Mouse (Mus musculus): ENCODE measurements around the gene Adam19. TPM values are rescaled to one million over a fixed set of nuclear protein-coding genes. Genes with fewer than 3 reads are reported as not detected.

Adam19 gene
- 11.3 and 12.2 TPM in 2 replicates for polyA plus RNA-seq (2015; fragmentation: Nextera tagmentation; extraction: Ambion mirVana)

- Histone ChIP-seq H3K9ac (peak within 1 kb of the TSS; percentile 70), H3K9me3 (no peaks in the 10 kb centered on the region), H3K4me2 (peak within 1 kb of the TSS; percentile 69), H3K4me1 (peaks cover 19% of the 10 kb centered on the region), H3K36me3 (replicated peaks) (no peaks in the 10 kb centered on the region), H3K27ac (peak within 1 kb of the TSS; percentile 90), H3K27me3 (replicated peaks) (no peaks in the 10 kb centered on the region), H3K4me3 (peak within 1 kb of the TSS; percentile 71)
- under 1% methylated on average over 51 of the region's 51 CpGs for WGBS
- peak; percentile 88 for ATAC-seq (replicated peaks)
These were observed at the start of gene Adam19 for GRCm38 (mm10) chr11:46055896-46056769. Adam19 (plus strand) TSS chr11:46055992.

DNA sequence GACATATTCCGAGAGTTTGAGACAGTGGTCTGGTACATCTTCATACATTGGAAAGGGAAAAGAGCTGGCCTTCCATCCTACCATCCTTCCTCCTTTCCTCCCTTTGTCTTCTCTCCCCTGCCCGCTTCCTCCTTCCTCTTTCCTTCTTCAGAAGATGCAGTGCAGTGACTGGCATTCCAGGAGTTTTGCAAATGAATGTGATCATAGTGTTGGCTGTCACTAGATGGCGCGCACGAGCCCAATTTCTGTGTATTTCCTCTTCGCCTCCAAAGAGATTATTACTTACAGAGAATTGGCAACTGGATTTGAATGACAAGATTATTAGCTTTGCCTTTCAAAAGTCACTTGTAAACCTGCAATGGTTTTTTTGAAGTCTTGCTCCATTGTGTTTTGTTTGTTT lies 39.7 kb upstream of the Adam19 start:
- Histone ChIP-seq H3K4me3 (no peak overlapping the region), H3K4me1 (no peaks in the 10 kb centered on the region), H3K36me3 (replicated peaks) (no peaks in the 10 kb centered on the region), H3K27ac (no peak overlapping the region), H3K27me3 (replicated peaks) (no peaks in the 10 kb centered on the region), H3K9ac (no peak overlapping the region), H3K4me2 (no peak overlapping the region), H3K9me3 (no peaks in the 10 kb centered on the region)
- 0 out of 2 replicates have a peak, but pooled peaks have one; percentile 27 for ATAC-seq (replicated peaks)
- 21% methylated on average over 6 of the region's 6 CpGs for WGBS

DNA sequence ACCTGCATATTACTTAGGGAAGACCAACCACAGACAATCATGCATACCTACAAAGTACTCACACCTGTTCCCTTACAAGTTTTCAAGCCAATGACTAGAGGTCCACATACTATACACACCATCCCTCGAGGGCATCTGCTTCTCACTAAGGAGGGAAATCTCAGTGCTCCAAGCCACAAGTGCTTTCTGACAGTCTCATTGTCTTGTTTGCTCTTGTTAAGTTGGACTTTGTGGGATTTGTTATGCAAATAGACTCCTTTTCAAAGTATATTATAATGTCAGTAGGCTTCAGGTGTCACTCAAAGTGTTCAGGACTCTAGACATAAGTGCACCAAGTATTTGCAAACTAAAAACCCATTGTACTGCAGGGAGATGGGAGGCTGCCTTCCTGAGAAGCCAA lies 35.5 kb upstream of the Adam19 start:
- H3K4me1 ChIP-seq = no peaks in the 10 kb centered on the region
- H3K27ac ChIP-seq = no peak overlapping the region
- H3K27me3 ChIP-seq (replicated peaks) = no peaks in the 10 kb centered on the region
- ATAC-seq (replicated peaks) = no peak
- no peaks in the 10 kb centered on the region for H3K9me3 ChIP-seq
- 46% methylated on average over 1 of the region's 1 CpGs for WGBS
- no peak overlapping the region for H3K9ac ChIP-seq
- no peak overlapping the region for H3K4me2 ChIP-seq
- no peaks in the 10 kb centered on the region for H3K36me3 ChIP-seq (replicated peaks)
- no peak overlapping the region for H3K4me3 ChIP-seq

DNA sequence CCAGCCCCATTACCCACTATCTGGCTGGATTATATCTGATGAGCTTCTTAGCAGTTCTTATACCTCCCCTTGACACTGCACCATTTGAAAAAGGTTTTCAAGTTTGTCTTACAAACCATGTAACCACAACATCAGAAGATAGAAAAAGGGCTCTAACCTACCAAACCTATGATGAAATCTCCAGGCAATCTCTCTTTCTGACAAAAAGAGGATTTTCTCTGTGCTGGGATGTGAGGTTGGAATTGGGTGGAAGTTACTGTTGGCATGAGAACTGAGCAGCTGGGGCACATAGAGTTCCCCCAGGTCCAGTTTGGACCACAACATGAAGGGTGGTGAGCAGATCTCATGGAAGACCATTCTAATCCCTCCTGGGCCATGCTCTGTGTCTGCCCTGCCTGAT lies 33.9 kb upstream of the Adam19 start:
- Histone ChIP-seq H3K27ac (no peak overlapping the region), H3K4me3 (no peak overlapping the region), H3K4me2 (no peak overlapping the region), H3K9me3 (no peaks in the 10 kb centered on the region), H3K4me1 (no peaks in the 10 kb centered on the region), H3K36me3 (replicated peaks) (no peaks in the 10 kb centered on the region), H3K9ac (no peak overlapping the region), H3K27me3 (replicated peaks) (no peaks in the 10 kb centered on the region)
- no peak for ATAC-seq (replicated peaks)

DNA sequence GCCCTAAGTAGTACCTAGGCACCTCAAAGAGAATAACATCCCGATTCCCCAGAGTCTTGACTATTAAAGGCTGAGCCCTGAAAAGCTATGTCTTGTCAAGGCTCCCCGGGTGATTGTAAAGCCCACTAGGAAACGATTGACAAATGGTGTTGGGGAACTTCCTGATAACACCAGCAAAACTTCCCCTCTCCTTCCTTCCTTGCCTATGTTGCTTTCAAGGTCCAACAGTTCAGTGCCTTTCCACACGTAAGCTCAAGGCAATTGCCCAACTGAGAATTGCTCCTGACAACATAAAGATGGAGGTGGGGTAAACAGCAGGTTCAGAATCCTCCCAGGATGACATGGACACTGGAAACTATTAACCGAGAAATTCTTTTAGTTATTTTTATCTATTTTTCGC lies 32.8 kb upstream of the Adam19 start:
- Histone ChIP-seq H3K4me2 (no peak overlapping the region), H3K4me3 (no peak overlapping the region), H3K36me3 (replicated peaks) (no peaks in the 10 kb centered on the region), H3K27ac (no peak overlapping the region), H3K9me3 (no peaks in the 10 kb centered on the region), H3K27me3 (replicated peaks) (no peaks in the 10 kb centered on the region), H3K4me1 (no peaks in the 10 kb centered on the region), H3K9ac (no peak overlapping the region)
- 83% methylated on average over 6 of the region's 6 CpGs for WGBS
- no peak for ATAC-seq (replicated peaks)

DNA sequence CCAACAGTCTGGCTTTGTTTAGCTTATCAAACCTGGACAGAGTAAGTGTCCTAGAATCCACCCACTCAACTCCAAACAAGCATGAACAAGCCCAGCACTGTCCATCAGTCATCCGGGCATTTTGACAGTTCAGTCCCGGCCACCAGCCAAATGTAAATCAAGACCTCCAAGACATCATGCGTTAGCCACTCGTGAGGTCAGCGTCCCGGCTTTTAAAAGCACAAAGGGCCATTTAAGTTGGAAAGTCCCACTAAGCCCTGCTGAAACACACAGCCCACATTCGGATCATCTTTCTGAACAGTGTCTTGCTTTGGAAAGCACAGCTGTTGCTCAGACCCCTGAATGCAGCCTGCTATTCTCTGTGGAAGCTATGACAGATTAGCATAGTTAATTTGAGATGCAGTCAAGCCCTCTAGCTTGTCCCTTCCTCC lies 29.8 kb upstream of the Adam19 start:
- Histone ChIP-seq H3K9me3 (no peaks in the 10 kb centered on the region), H3K36me3 (replicated peaks) (no peaks in the 10 kb centered on the region), H3K4me3 (no peak overlapping the region), H3K4me1 (peaks cover 11% of the 10 kb centered on the region; the same call in 1 of the 2 replicates), H3K27ac (no peak overlapping the region), H3K4me2 (no peak overlapping the region), H3K27me3 (replicated peaks) (no peaks in the 10 kb centered on the region), H3K9ac (no peak overlapping the region)
- 51% methylated on average over 7 of the region's 7 CpGs for WGBS
- ATAC-seq (replicated peaks) = no peak

- 88% methylated on average over 6 of the region's 6 CpGs for WGBS
- no peak overlapping the region for H3K9ac ChIP-seq
- ATAC-seq (replicated peaks) = no peak
- H3K36me3 ChIP-seq (replicated peaks) = no peaks in the 10 kb centered on the region
- H3K9me3 ChIP-seq = no peaks in the 10 kb centered on the region
- H3K27me3 ChIP-seq (replicated peaks) = no peaks in the 10 kb centered on the region
- peaks cover 11% of the 10 kb centered on the region; the same call in 1 of the 2 replicates for H3K4me1 ChIP-seq
- no peak overlapping the region for H3K4me2 ChIP-seq
- H3K27ac ChIP-seq = no peak overlapping the region
- H3K4me3 ChIP-seq = no peak overlapping the region
These were observed 27.6 kb upstream of the Adam19 start for GRCm38 (mm10) chr11:46027952-46028814.

- no peaks in the 10 kb centered on the region for H3K36me3 ChIP-seq (replicated peaks)
- WGBS = 77% methylated on average over 2 of the region's 2 CpGs
- H3K4me2 ChIP-seq = no peak overlapping the region
- H3K27me3 ChIP-seq (replicated peaks) = no peaks in the 10 kb centered on the region
- peaks cover 11% of the 10 kb centered on the region; the same call in 1 of the 2 replicates for H3K4me1 ChIP-seq
- H3K9me3 ChIP-seq = no peaks in the 10 kb centered on the region
- H3K27ac ChIP-seq = 0 out of 2 replicates have a peak overlapping the region, but pooled peaks have one; percentile 9
- H3K4me3 ChIP-seq = no peak overlapping the region
- no peak overlapping the region for H3K9ac ChIP-seq
- ATAC-seq (replicated peaks) = no peak
These were observed 26.3 kb upstream of the Adam19 start for GRCm38 (mm10) chr11:46029485-46029884.

DNA sequence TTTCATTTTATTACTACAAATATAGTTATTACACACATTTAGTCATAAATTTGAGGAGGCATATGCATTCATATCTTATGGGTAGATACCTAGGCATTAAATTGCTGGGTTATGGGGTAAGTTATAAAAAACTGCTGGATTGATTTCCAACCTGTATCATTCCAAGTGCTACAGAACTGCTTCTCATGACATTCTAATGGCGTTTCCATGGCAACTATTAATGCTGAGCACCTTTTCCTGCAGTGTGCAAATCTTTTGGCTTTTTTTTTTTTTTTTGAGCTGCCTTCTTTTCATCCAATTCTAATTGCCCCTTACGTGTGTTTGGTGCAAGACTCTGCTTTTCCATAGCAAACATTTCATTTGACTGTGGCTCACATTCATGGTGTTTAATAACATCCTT lies 25.8 kb upstream of the Adam19 start:
- Histone ChIP-seq H3K27ac (0 out of 2 replicates have a peak overlapping the region, but pooled peaks have one; percentile 28), H3K27me3 (replicated peaks) (no peaks in the 10 kb centered on the region), H3K9me3 (no peaks in the 10 kb centered on the region), H3K9ac (no peak overlapping the region), H3K4me3 (no peak overlapping the region), H3K4me2 (no peak overlapping the region), H3K36me3 (replicated peaks) (no peaks in the 10 kb centered on the region), H3K4me1 (peaks cover 11% of the 10 kb centered on the region; the same call in 1 of the 2 replicates)
- WGBS = 31% methylated on average over 2 of the region's 2 CpGs
- ATAC-seq (replicated peaks) = peak; percentile 58; the same call in 1 of the 2 replicates

DNA sequence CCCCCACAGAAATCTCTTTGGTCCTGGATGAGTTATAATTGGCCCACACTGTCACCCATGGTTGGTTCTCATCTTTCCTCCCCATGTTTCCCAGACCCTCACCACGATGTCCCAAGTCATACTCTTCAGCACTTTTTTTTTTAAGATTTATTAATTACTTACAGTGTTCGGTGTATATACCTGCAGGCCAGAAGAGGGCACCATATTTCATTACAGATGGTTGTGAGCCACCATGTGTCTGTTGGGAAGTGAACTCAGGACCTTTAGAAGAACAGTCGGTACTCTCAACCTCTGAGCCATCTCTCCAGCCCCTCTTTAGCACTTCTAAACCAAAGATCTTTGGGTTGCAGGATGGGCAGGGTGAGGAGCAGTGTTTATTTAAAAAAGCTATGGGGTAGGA lies 24.3 kb upstream of the Adam19 start:
- H3K9ac ChIP-seq = no peak overlapping the region
- no peaks in the 10 kb centered on the region for H3K9me3 ChIP-seq
- no peaks in the 10 kb centered on the region for H3K27me3 ChIP-seq (replicated peaks)
- no peak overlapping the region for H3K4me3 ChIP-seq
- H3K4me2 ChIP-seq = no peak overlapping the region
- 69% methylated on average over 3 of the region's 3 CpGs for WGBS
- H3K27ac ChIP-seq = no peak overlapping the region
- ATAC-seq (replicated peaks) = no peak
- no peaks in the 10 kb centered on the region for H3K36me3 ChIP-seq (replicated peaks)
- H3K4me1 ChIP-seq = peaks cover 11% of the 10 kb centered on the region; the same call in 1 of the 2 replicates

DNA sequence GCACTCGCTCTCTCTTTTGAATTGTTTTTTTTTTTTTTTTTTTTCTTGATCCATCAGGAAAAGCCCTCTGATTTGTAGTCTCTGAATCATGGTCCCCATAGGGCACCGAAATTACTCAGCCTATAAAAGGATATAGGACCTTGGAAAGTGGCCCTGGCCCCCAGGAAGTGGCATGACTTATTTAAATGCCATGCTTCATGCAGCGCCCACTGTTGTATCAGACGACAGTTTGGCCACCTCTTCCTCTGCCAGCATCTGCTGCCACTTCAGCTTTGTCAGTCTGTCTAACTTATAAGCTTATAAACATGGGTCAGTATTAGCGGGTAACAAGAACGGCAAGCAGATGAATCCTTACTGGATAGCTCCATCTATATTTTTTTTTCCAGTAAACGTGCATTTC lies 22.8 kb upstream of the Adam19 start:
- Histone ChIP-seq H3K27ac (no peak overlapping the region), H3K4me2 (no peak overlapping the region), H3K36me3 (replicated peaks) (no peaks in the 10 kb centered on the region), H3K4me1 (peaks cover 11% of the 10 kb centered on the region; the same call in 1 of the 2 replicates), H3K9ac (no peak overlapping the region), H3K9me3 (no peaks in the 10 kb centered on the region), H3K4me3 (no peak overlapping the region), H3K27me3 (replicated peaks) (no peaks in the 10 kb centered on the region)
- 89% methylated on average over 7 of the region's 7 CpGs for WGBS
- ATAC-seq (replicated peaks) = no peak

GRCm38 (mm10) chr11:46036374-46036773 lies 19.4 kb upstream of the Adam19 start:
- Histone ChIP-seq H3K9ac (no peak overlapping the region), H3K4me1 (no peaks in the 10 kb centered on the region), H3K27ac (no peak overlapping the region), H3K36me3 (replicated peaks) (no peaks in the 10 kb centered on the region), H3K4me2 (no peak overlapping the region), H3K27me3 (replicated peaks) (no peaks in the 10 kb centered on the region), H3K9me3 (no peaks in the 10 kb centered on the region), H3K4me3 (no peak overlapping the region)
- WGBS = 95% methylated on average over 10 of the region's 10 CpGs
- no peak for ATAC-seq (replicated peaks)
